Mouse (Mus musculus): ENCODE measurements at regions not wholly inside any gene's neighbourhood (a gene's known extent, or its start where the extent isn't known, plus 50 kb on each side); places are given as distances from the start of the nearest gene placed in this dataset.
A peak's percentile ranks its signal among the peaks of the same experiment; 100 is the strongest.

DNA sequence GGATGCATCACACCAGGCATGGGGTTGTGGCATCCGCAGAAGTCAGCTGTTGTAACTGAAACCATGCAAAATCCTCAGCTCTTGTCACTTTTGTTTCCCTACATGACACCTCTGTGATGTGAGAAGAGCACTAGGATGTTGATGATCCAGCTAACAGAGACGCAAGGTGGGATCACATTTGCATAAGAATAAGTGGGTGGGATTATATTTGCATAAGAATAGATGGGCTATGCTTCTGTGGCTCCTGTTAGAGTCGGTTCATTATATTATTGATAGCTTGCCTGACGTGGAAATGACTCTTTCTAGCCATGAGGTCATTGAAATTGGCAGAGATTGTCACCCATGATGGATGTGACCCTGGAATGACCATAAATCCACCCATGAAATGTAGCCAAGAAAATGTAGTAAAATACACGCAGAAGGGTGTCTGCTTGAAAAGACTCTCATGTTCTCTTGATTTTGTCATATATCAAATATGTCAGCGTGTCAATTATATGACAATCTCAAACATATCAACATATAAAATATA is 102.2 kb upstream of the Arg1 start:
- DNase-seq: no peak

- DNase-seq: peak; percentile 7
Observed at GRCm38 (mm10) chr10:25023601-25024157, 96.4 kb upstream of the Arg1 start.

DNA sequence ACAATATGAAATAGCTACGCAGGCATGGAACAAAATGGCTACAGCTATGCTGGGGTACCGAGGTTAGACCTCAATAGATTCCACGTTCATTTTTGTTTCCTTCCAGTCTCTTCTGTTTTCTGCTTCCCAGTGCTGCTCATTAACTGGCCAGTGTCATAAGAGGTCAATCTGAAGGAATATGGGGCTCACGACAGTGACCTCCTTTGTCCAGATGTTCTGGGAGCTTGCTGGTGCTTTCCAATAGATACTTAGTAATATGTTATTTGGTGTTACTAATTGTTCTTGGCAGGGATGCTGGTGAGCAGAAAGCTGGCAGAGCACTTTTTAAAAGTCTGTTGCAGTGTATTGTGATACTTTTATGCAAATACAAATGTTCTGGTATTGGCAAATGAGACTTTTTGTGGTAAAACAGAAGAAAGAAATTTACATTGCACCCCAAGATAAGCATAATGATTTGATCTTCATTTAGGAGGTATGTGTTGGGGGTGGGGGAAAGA is 95.8 kb upstream of the Arg1 start:
- DNase-seq: no peak

DNA sequence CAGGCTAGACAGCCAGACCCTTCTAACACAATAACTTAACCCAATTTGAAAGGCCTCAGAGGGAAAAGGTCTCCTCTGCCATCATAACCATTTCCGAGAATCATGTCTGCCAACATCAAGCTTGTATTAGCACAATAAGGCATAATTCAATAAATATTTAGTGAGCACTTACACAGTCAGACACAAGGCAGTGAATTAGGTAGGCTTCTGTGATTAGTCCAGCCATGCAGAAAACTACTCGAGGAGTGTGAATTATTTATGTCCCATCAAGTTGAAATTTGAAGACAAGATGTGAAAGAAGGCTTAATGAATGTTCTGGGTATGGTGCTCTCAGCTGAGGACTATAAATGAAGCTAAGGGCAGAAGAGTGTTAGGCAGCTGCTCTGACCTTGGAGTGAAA is 91.7 kb upstream of the Arg1 start:
- no peak for DNase-seq

DNA sequence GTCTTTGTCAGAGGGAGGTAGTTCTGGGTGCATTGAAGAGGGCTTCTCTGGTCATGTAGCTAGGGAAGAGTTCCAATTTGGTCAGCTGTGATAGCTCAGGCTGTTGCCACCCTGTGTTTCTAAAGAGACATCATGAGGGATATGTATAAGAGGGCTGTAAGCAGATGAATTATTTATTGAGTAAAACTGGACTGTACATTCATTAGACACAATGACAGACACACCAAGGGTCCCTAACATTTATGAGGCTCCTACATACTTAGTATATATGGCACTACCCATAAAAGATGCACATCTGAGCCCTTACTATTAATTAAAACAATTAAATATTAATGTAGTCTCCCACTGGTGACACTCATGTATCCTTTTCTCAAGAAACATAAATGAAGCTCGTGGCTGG is 90.6 kb upstream of the Arg1 start:
- DNase-seq: no peak

GRCm38 (mm10) chr10:25016110-25016509 is 88.8 kb upstream of the Arg1 start:
- DNase-seq: peak; percentile 9

DNA sequence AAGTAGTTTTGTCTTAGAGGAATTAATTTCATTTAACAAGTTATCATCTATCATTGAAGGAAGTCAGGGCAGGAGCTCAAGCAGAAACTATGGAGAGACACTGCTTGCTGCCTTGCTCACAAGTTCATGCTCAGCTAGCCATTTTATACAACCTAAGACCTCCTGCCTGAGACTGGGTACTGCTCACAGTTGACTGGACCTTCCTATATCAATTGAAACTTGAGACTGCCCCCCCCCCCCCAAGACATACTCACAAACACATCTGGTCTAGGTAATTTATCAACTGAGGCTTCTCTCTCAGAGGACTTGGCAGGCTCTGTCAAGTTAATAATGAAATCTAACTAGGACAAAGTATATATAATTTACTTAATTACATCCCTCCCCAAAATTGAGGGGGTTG is 84.8 kb upstream of the Arg1 start:
- no peak for DNase-seq

GRCm38 (mm10) chr10:25001299-25001698 is 74.0 kb upstream of the Arg1 start:
- DNase-seq: peak; percentile 62

GRCm38 (mm10) chr10:25000231-25001222 is 73.2 kb upstream of the Arg1 start:
- DNase-seq: peak; percentile 31

- no peak for DNase-seq
Observed at GRCm38 (mm10) chr10:24999807-25000206, 72.5 kb upstream of the Arg1 start.

- no peak for DNase-seq
Observed at GRCm38 (mm10) chr10:24997661-24998060, 70.4 kb upstream of the Arg1 start.

- no peak for DNase-seq
Observed at GRCm38 (mm10) chr10:24995751-24996150, 68.5 kb upstream of the Arg1 start.

GRCm38 (mm10) chr10:24989965-24990653 is 62.8 kb upstream of the Arg1 start:
- DNase-seq: peak; percentile 9

GRCm38 (mm10) chr10:24984801-24985200 is 57.5 kb upstream of the Arg1 start:
- peak; percentile 66 for DNase-seq

GRCm38 (mm10) chr10:24981763-24982162 is 54.5 kb upstream of the Arg1 start:
- no peak for DNase-seq
